Comparison of ENCODE assay signal across 17 mouse cellular contexts in the genomic region with DNA sequence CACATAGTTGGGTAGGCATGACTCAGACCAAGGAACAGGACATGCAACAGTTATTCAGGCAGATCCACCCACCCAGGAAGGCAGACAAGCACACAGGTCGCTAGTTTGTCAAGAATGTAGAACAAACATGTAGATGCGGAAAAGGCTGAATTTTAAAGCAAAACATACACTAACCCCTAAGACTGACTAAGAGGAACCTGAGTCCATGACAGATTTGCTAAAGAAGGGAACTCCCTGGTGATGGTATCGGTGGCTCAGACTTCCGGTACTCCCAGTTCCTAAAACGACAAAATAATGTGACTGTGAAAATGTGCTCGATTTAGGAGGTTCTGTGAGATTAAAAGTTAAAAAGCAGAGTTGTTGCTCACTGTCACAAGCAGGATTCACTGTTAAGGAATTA.
"Had no signal": no experiment of that assay in that cellular context is flagged by ENCODE, and none has a peak within 500 bp of the region (broad histone marks: within the 10 kb centered on the region; RNA-seq: fewer than 3 reads in every experiment).

No protein-coding gene starts in this region.

- H3K27ac ChIP-seq: intestine, embryonic 15.5 days; left cerebral cortex, adult 2 months; limb, embryonic 10.5 days; liver, embryonic 15.5 days; midbrain, embryonic 12.5 days; neural tube, embryonic 12.5 days had no signal

- ATAC-seq: intestine, embryonic 15.5 days had no signal

- DNase-seq: kidney, adult 18-20 months; kidney, postnatal 10 days; kidney, postnatal 4 days; lung, embryonic 14.5 days; lung, postnatal 14 days; right cerebral cortex, postnatal 4 days; spleen, adult 18-20 months; thymus, adult 2 months; thymus, postnatal 36 days had no signal

- H3K4me1 ChIP-seq: intestine, embryonic 15.5 days; limb, embryonic 10.5 days; liver, embryonic 15.5 days; midbrain, embryonic 12.5 days; neural tube, embryonic 12.5 days had no signal

- H3K4me3 ChIP-seq: intestine, embryonic 15.5 days; left cerebral cortex, adult 2 months; limb, embryonic 10.5 days; liver, embryonic 15.5 days; megakaryocyte, embryonic 14.5 days; midbrain, embryonic 12.5 days; myocyte; neural tube, embryonic 12.5 days had no signal
